Mouse (Mus musculus): Measurements from ENCODE around the gene Nup85.
A peak's percentile ranks its signal among the peaks of the same experiment; 100 is the strongest.

DNA sequence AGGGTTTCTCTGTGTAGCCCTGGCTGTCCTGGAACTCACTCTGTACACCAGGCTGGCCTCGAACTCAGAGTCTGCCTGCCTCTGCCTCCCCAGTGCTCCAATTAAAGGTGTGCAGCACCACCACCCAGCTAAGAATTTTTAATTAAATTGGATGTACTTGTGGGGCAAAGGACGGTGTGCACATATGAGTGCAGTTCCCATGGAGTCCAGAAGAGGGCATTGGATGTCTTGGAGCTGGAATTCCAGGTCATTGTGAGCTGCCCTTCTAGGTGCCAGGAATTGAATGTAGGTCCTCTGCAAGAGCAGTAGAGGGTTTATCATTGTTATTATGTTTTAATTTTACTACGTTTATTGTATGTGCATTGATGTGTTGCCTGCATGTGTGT, 67.3 kb downstream of the Nup85 start:
- TF ChIP-seq TCF12 (IDR thresholded peaks at IDR 0.05; ENCODE audit: low read depth, low read length) = no peak
- no peak for TF ChIP-seq POLR2A (IDR thresholded peaks at IDR 0.05; ENCODE audit: control insufficient read depth in 1 of 2, insufficient read depth in 1 of 2, low read depth in 1 of 2, low read length in 2 of 2, poor library complexity in 1 of 2)
- no peak for TF ChIP-seq USF2 (IDR thresholded peaks at IDR 0.05; ENCODE audit: borderline replicate concordance in 1 of 2, insufficient read depth in 1 of 2, low read depth in 1 of 2, low read length in 2 of 2)
- TF ChIP-seq E2F4 (IDR thresholded peaks at IDR 0.05; ENCODE audit: borderline replicate concordance, low read depth, low read length) = no peak
- TF ChIP-seq CTCF (IDR thresholded peaks at IDR 0.05 in 2 of 3, conservative IDR thresholded peaks at IDR 0.05 in 1 of 3; ENCODE audit: control insufficient read depth in 1 of 3, insufficient read depth in 1 of 3, low read depth in 2 of 3, low read length in 3 of 3, poor library complexity in 1 of 3, severe bottlenecking in 1 of 3) = peak; percentile 68 to 83 (median 72)
- TF ChIP-seq TAL1 (IDR thresholded peaks at IDR 0.05; ENCODE audit: low read length) = no peak
- no peak for TF ChIP-seq BHLHE40 (IDR thresholded peaks at IDR 0.05; ENCODE audit: borderline replicate concordance, low read depth, low read length)
- no peak for TF ChIP-seq HCFC1 (IDR thresholded peaks at IDR 0.05; ENCODE audit: low read depth, low read length)
- no peak for TF ChIP-seq NELFE (IDR thresholded peaks at IDR 0.05; ENCODE audit: low read depth, low read length)
- TF ChIP-seq ELF1 (IDR thresholded peaks at IDR 0.05; ENCODE audit: low read depth, low read length) = no peak
- no peak for TF ChIP-seq MAFK (IDR thresholded peaks at IDR 0.05; ENCODE audit: borderline replicate concordance, low read depth, low read length)
